Mouse (Mus musculus): ENCODE measurements at regions not wholly inside any gene's neighbourhood (a gene's known extent, or its start where the extent isn't known, plus 50 kb on each side); places are given as distances from the start of the nearest gene placed in this dataset.

GRCm38 (mm10) chr14:102014976-102015603 lies 285.3 kb downstream of the Lmo7 start:
- no peak for TF ChIP-seq CTCF (IDR thresholded peaks at IDR 0.05; ENCODE audit: low read depth)
- no peak for TF ChIP-seq EP300 (IDR thresholded peaks at IDR 0.05; ENCODE audit: low read depth)
